Mouse (Mus musculus): ENCODE results near the gene D230025D16Rik.
A peak's percentile ranks its signal among the peaks of the same experiment; 100 is the strongest.
"Not testable (repeated sequence)": the region's sequence is repeated elsewhere in the genome, so short reads cannot be mapped to it uniquely, and the experiment has no call there.

D230025D16Rik gene

GRCm38 (mm10) chr8:105291802-105292201 is 66.9 kb downstream of the D230025D16Rik start:
- DNase-seq (ENCODE audit: low spot score), result not testable (repeated sequence)

- DNase-seq (ENCODE audit: low spot score), result no peak
These were observed 67.5 kb downstream of the D230025D16Rik start for GRCm38 (mm10) chr8:105292471-105292870.

GRCm38 (mm10) chr8:105293405-105293804 is 68.5 kb downstream of the D230025D16Rik start:
- DNase-seq (ENCODE audit: low spot score), result peak; percentile 47

- no peak for DNase-seq (ENCODE audit: low spot score)
These were observed 69.8 kb downstream of the D230025D16Rik start for GRCm38 (mm10) chr8:105294776-105295175.

- DNase-seq (ENCODE audit: low spot score), result no peak
These were observed 70.3 kb downstream of the D230025D16Rik start for GRCm38 (mm10) chr8:105295256-105295655.

GRCm38 (mm10) chr8:105295895-105296573 is 71.1 kb downstream of the D230025D16Rik start, which contains the start of gene Exoc3l:
TSS of gene Exoc3l (minus strand) at chr8:105296101.
- DNase-seq (ENCODE audit: low spot score), result peak; percentile 76

- peak; percentile 89 for DNase-seq (ENCODE audit: low spot score)
These were observed 72.7 kb downstream of the D230025D16Rik start, which contains the start of gene E2f4 for GRCm38 (mm10) chr8:105297511-105298192. TSS of gene E2f4 (plus strand) at chr8:105297663.

GRCm38 (mm10) chr8:105298351-105299252 is 73.7 kb downstream of the D230025D16Rik start:
- no peak for DNase-seq (ENCODE audit: low spot score)

GRCm38 (mm10) chr8:105299962-105300361 is 75.0 kb downstream of the D230025D16Rik start:
- no peak for DNase-seq (ENCODE audit: low spot score)

Measured in testis, postnatal 10 days (tissue).